Mouse (Mus musculus) erythroblast, adult 5-6 weeks (primary cell): ENCODE measurements around the gene Creb1. TPM values are rescaled to one million over a fixed set of nuclear protein-coding genes. Genes with fewer than 3 reads are reported as not detected.

Source experiments
- total RNA-seq, 2 experiments: library from RNA; stranded (forward) in 1 of 2; stranded (reverse) in 1 of 2; fragments of 150-400 nt in 1 of 2; fragments of 200-764, 138-1000 nt in 1 of 2; gene quantifications; 2 replicates each; pipeline versions ENCODE4 v1.2.3 to v1.2.4; 2015 to 2017; ENCODE audit warnings: low replicate concordance in 2 of 2

Creb1 gene
- total RNA-seq, 2 experiments from 2014 or later, result 18.1 to 20.6 TPM

Other genes with a start within 250 kb of the Creb1 start
- 1.9 TPM in 1 of 2 replicates, not detected in the other for gene Mettl21a, start 84.6 kb downstream of the Creb1 start, total RNA-seq (2015; ENCODE audit: low replicate concordance)
- gene Mettl21a, start 84.6 kb downstream of the Creb1 start, total RNA-seq (2017; ENCODE audit: low replicate concordance), result 2.0 and 4.7 TPM in 2 replicates
- 2.5 and 2.9 TPM in 2 replicates for gene Ccnyl1, start 157.8 kb downstream of the Creb1 start, total RNA-seq (2015; ENCODE audit: low replicate concordance)
- 1.4 and 6.6 TPM in 2 replicates for gene Ccnyl1, start 157.8 kb downstream of the Creb1 start, total RNA-seq (2017; ENCODE audit: low replicate concordance)
- 2.7 and 5.0 TPM in 2 replicates for gene Fzd5, start 205.1 kb downstream of the Creb1 start, total RNA-seq (2015; ENCODE audit: low replicate concordance)
- 4.3 and 5.4 TPM in 2 replicates for gene Fzd5, start 205.1 kb downstream of the Creb1 start, total RNA-seq (2017; ENCODE audit: low replicate concordance)